30 mouse cellular contexts compared by ENCODE assay signal in genomic region chr1:193721850-193722249, GRCm38 (mm10).
DNase-seq lines count a peak whose midpoint lies in the region; ATAC-seq lines count a peak whose summit lies in the region.
"Had no signal": no experiment of that assay in that cellular context is flagged by ENCODE, and none has a peak within 500 bp of the region (broad histone marks: within the 10 kb centered on the region; RNA-seq: fewer than 3 reads in every experiment).

No protein-coding gene starts in this region.

- no peaks in the 10 kb centered on the region; the same call in 1 of the 2 replicates for H3K27me3 ChIP-seq in heart, embryonic 12.5 days (replicated peaks)
- H3K27me3 ChIP-seq: CH12.LX; embryonic facial prominence, embryonic 15.5 days; forebrain, embryonic 13.5 days; heart, embryonic 13.5 days; kidney, embryonic 15.5 days; neural tube, embryonic 12.5 days had no signal

- no peak overlapping the region for H3K27ac ChIP-seq in heart, embryonic 12.5 days (ENCODE audit: poor library complexity, severe bottlenecking)
- H3K27ac ChIP-seq: embryonic facial prominence, embryonic 10.5 days; embryonic facial prominence, embryonic 15.5 days; forebrain, embryonic 13.5 days; heart, embryonic 13.5 days; hindbrain, embryonic 14.5 days; kidney, embryonic 15.5 days; liver, embryonic 14.5 days; neural tube, embryonic 12.5 days had no signal

- no peak overlapping the region for H3K9ac ChIP-seq in heart, embryonic 12.5 days
- H3K9ac ChIP-seq: embryonic facial prominence, embryonic 15.5 days; forebrain, embryonic 13.5 days; heart, embryonic 13.5 days; hindbrain, embryonic 14.5 days; kidney, embryonic 15.5 days; liver, embryonic 14.5 days; neural tube, embryonic 12.5 days had no signal

- WGBS in heart, embryonic 12.5 days: 82% methylated on average over 2 of the region's 2 CpGs

- H3K4me3 ChIP-seq in heart, embryonic 12.5 days: no peak overlapping the region
- H3K4me3 ChIP-seq: embryonic facial prominence, embryonic 10.5 days; embryonic facial prominence, embryonic 15.5 days; forebrain, embryonic 13.5 days; heart, embryonic 13.5 days; kidney, embryonic 15.5 days; midbrain, embryonic 10.5 days; myocyte; neural tube, embryonic 12.5 days had no signal

- no peaks in the 10 kb centered on the region for H3K4me1 ChIP-seq in heart, embryonic 12.5 days (replicated peaks)
- H3K4me1 ChIP-seq: embryonic facial prominence, embryonic 15.5 days; heart, embryonic 13.5 days; kidney, embryonic 15.5 days; neural tube, embryonic 12.5 days had no signal

- no peaks in the 10 kb centered on the region for H3K36me3 ChIP-seq in heart, embryonic 12.5 days
- H3K36me3 ChIP-seq: embryonic facial prominence, embryonic 10.5 days; embryonic facial prominence, embryonic 15.5 days; heart, embryonic 13.5 days; kidney, embryonic 15.5 days; midbrain, embryonic 10.5 days; neural tube, embryonic 12.5 days had no signal

- H3K9me3 ChIP-seq in heart, embryonic 12.5 days (replicated peaks): no peaks in the 10 kb centered on the region
- H3K9me3 ChIP-seq: embryonic facial prominence, embryonic 10.5 days; embryonic facial prominence, embryonic 15.5 days; forebrain, embryonic 13.5 days; heart, embryonic 13.5 days; kidney, embryonic 15.5 days; midbrain, embryonic 10.5 days; neural tube, embryonic 12.5 days had no signal

- ATAC-seq in heart, embryonic 12.5 days (ENCODE audit: insufficient number of reproducible peaks, low FRiP score): no peak
- no peak for ATAC-seq in megakaryocyte-erythroid progenitor cell, adult 5-6 weeks (replicated peaks; ENCODE audit: low FRiP score, low TSS enrichment, poor library complexity, severe bottlenecking)
- ATAC-seq in erythroid progenitor cell, adult 5-6 weeks (replicated peaks; ENCODE audit: low FRiP score, poor library complexity, severe bottlenecking): no peak
- ATAC-seq: forebrain, embryonic 13.5 days; intestine, postnatal 0 days had no signal

- H3K4me2 ChIP-seq in heart, embryonic 12.5 days: no peak overlapping the region
- H3K4me2 ChIP-seq: embryonic facial prominence, embryonic 15.5 days; forebrain, embryonic 13.5 days; heart, embryonic 13.5 days; hindbrain, embryonic 14.5 days; kidney, embryonic 15.5 days; neural tube, embryonic 12.5 days had no signal

- peak; percentile 56 for DNase-seq in heart, adult 11 months
- peak; percentile 48 for DNase-seq in retina, postnatal 1 day
- DNase-seq in retina, embryonic 14.5 days (ENCODE audit: low spot score): no peak
- peak; percentile 7 for DNase-seq in adrenal gland, postnatal 14 days
- DNase-seq: cerebellum, adult 8-10 months; cerebellum, postnatal 25 days; gastrocnemius, postnatal 14 days; heart, adult 18-20 months; heart, postnatal 10 days; kidney, postnatal 36 days; left cerebral cortex, postnatal 4 days; lung, adult 2 months; lung, postnatal 14 days; thymus, adult 2 months; thymus, postnatal 4 days had no signal
